Mouse (Mus musculus) hindbrain, embryonic 15.5 days (tissue): ENCODE measurements at regions not wholly inside any gene's neighbourhood (a gene's known extent, or its start where the extent isn't known, plus 50 kb on each side); places are given as distances from the start of the nearest gene placed in this dataset.
A peak's percentile ranks its signal among the peaks of the same experiment; 100 is the strongest.

ENCODE experiments used
- ATAC-seq: fragments of 200-750 bp; cut with Nextera tagmentation; 2 replicates; pipeline ENCODE4 v1.8.0; 2017; ENCODE audit warnings: low read depth, moderate number of reproducible peaks, moderate TSS enrichment; ENCODE audit not compliant: low FRiP score
- H3K27ac ChIP-seq: fragments of 300-500 bp; sonication (generic); replicated peaks from 2 replicates; pipeline ENCODE4 v1.5.1; 2015; ENCODE audit warnings: mild to moderate bottlenecking, inconsistent platforms
- H3K27me3 ChIP-seq: fragments of 300-500 bp; sonication (generic); 2 replicates; pipeline ENCODE4 v1.6.1; 2015; ENCODE audit warnings: control low read depth, inconsistent platforms
- H3K36me3 ChIP-seq: fragments of 300-500 bp; sonication (generic); 2 replicates; pipeline ENCODE4 v1.6.1; 2015; ENCODE audit warnings: control low read depth, inconsistent platforms
- H3K4me1 ChIP-seq: fragments of 300-500 bp; sonication (generic); replicated peaks from 2 replicates; pipeline ENCODE4 v1.6.1; 2015; ENCODE audit warnings: control low read depth, inconsistent platforms
- H3K4me2 ChIP-seq: fragments of 300-500 bp; sonication (generic); 2 replicates; pipeline ENCODE4 v1.6.1; 2015; ENCODE audit warnings: moderate library complexity, mild to moderate bottlenecking, inconsistent platforms
- H3K4me3 ChIP-seq: fragments of 300-500 bp; sonication (generic); 2 replicates; pipeline ENCODE4 v1.5.1; 2015; ENCODE audit warnings: mild to moderate bottlenecking, inconsistent platforms
- H3K9ac ChIP-seq: fragments of 300-500 bp; sonication (generic); 2 replicates; pipeline ENCODE4 v1.6.1; 2015; ENCODE audit warnings: inconsistent platforms
- H3K9me3 ChIP-seq: fragments of 300-500 bp; sonication (generic); 2 replicates; pipeline ENCODE4 v1.6.1; 2016; ENCODE audit warnings: control low read depth, inconsistent platforms
- WGBS: fragments of 180-500 bp; shearing (Covaris S2); methylation state at CpG from one replicate; pipeline ENCODE4 v1.1.7; 2015; 5-methylcytosine and 5-hydroxymethylcytosine counted together

GRCm38 (mm10) chr4:23567827-23568226 is 928.4 kb upstream of the Mms22l start:
- Histone ChIP-seq H3K4me3 (no peak overlapping the region), H3K4me1 (no peaks in the 10 kb centered on the region), H3K9me3 (no peaks in the 10 kb centered on the region; the same call in 1 of the 2 replicates), H3K4me2 (no peak overlapping the region), H3K27me3 (no peaks in the 10 kb centered on the region), H3K36me3 (no peaks in the 10 kb centered on the region), H3K27ac (no peak overlapping the region), H3K9ac (no peak overlapping the region)
- WGBS, result 37% methylated on average over 1 of the region's 1 CpGs
- no peak for ATAC-seq

- Histone ChIP-seq H3K4me1 (no peaks in the 10 kb centered on the region), H3K4me3 (no peak overlapping the region), H3K9me3 (no peaks in the 10 kb centered on the region), H3K9ac (no peak overlapping the region), H3K36me3 (no peaks in the 10 kb centered on the region), H3K4me2 (no peak overlapping the region), H3K27ac (no peak overlapping the region), H3K27me3 (no peaks in the 10 kb centered on the region)
- ATAC-seq, result no peak
These were observed 923.2 kb upstream of the Mms22l start for GRCm38 (mm10) chr4:23573013-23573412.

GRCm38 (mm10) chr4:23587412-23587811 is 908.8 kb upstream of the Mms22l start:
- 83% methylated on average over 2 of the region's 2 CpGs for WGBS

GRCm38 (mm10) chr4:23590883-23591282 is 905.4 kb upstream of the Mms22l start:
- Histone ChIP-seq H3K27me3 (no peaks in the 10 kb centered on the region), H3K4me3 (no peak overlapping the region), H3K4me2 (no peak overlapping the region), H3K36me3 (no peaks in the 10 kb centered on the region), H3K4me1 (no peaks in the 10 kb centered on the region), H3K27ac (no peak overlapping the region), H3K9me3 (no peaks in the 10 kb centered on the region), H3K9ac (no peak overlapping the region)
- WGBS, result 19% methylated on average over 3 of the region's 3 CpGs
- ATAC-seq, result no peak

More at GRCm38 (mm10) chr4:23587412-23587811, 908.8 kb upstream of the Mms22l start:
- no peak overlapping the region for H3K4me3 ChIP-seq
- no peak overlapping the region for H3K4me2 ChIP-seq
- H3K9ac ChIP-seq, result no peak overlapping the region
- no peaks in the 10 kb centered on the region for H3K36me3 ChIP-seq
- no peak overlapping the region for H3K27ac ChIP-seq
- H3K27me3 ChIP-seq, result no peaks in the 10 kb centered on the region
- H3K9me3 ChIP-seq, result no peaks in the 10 kb centered on the region
- no peak for ATAC-seq
- no peaks in the 10 kb centered on the region for H3K4me1 ChIP-seq

- H3K27me3 ChIP-seq, result no peaks in the 10 kb centered on the region
- no peak overlapping the region for H3K27ac ChIP-seq
- ATAC-seq, result no peak
- H3K4me1 ChIP-seq, result no peaks in the 10 kb centered on the region
- WGBS, result 69% methylated on average over 2 of the region's 2 CpGs
- no peak overlapping the region for H3K9ac ChIP-seq
- H3K4me2 ChIP-seq, result no peak overlapping the region
- H3K4me3 ChIP-seq, result no peak overlapping the region
- H3K36me3 ChIP-seq, result no peaks in the 10 kb centered on the region
- H3K9me3 ChIP-seq, result no peaks in the 10 kb centered on the region
These were observed 904.7 kb upstream of the Mms22l start for GRCm38 (mm10) chr4:23591593-23591992.

GRCm38 (mm10) chr4:23600070-23600469 is 896.2 kb upstream of the Mms22l start:
- WGBS, result 81% methylated on average over 2 of the region's 2 CpGs
- Histone ChIP-seq H3K4me1 (peaks cover 18% of the 10 kb centered on the region), H3K9me3 (no peaks in the 10 kb centered on the region), H3K4me2 (no peak overlapping the region), H3K36me3 (no peaks in the 10 kb centered on the region), H3K4me3 (no peak overlapping the region), H3K27me3 (no peaks in the 10 kb centered on the region), H3K27ac (no peak overlapping the region), H3K9ac (no peak overlapping the region)
- ATAC-seq, result no peak

GRCm38 (mm10) chr4:23601426-23602293 is 894.6 kb upstream of the Mms22l start:
- Histone ChIP-seq H3K36me3 (no peaks in the 10 kb centered on the region), H3K9ac (peak overlapping the region; percentile 36), H3K27me3 (no peaks in the 10 kb centered on the region), H3K9me3 (no peaks in the 10 kb centered on the region), H3K27ac (peak overlapping the region; percentile 77), H3K4me1 (peaks cover 18% of the 10 kb centered on the region), H3K4me3 (peak overlapping the region; percentile 21), H3K4me2 (peak overlapping the region; percentile 56)
- WGBS, result 7% methylated on average over 13 of the region's 13 CpGs
- peak; percentile 91 for ATAC-seq

- Histone ChIP-seq H3K27me3 (no peaks in the 10 kb centered on the region), H3K27ac (peak overlapping the region; percentile 77), H3K9me3 (no peaks in the 10 kb centered on the region), H3K4me2 (peak overlapping the region; percentile 56), H3K9ac (peak overlapping the region; percentile 36; the same call in 1 of the 2 replicates), H3K36me3 (no peaks in the 10 kb centered on the region), H3K4me3 (peak overlapping the region; percentile 21), H3K4me1 (peaks cover 18% of the 10 kb centered on the region)
- ATAC-seq, result peak; percentile 85
- 19% methylated on average over 9 of the region's 9 CpGs for WGBS
These were observed 893.8 kb upstream of the Mms22l start for GRCm38 (mm10) chr4:23602294-23602932.

- Histone ChIP-seq H3K27me3 (no peaks in the 10 kb centered on the region), H3K27ac (no peak overlapping the region), H3K4me1 (peaks cover 5% of the 10 kb centered on the region), H3K36me3 (no peaks in the 10 kb centered on the region), H3K4me2 (no peak overlapping the region), H3K4me3 (no peak overlapping the region), H3K9ac (no peak overlapping the region), H3K9me3 (no peaks in the 10 kb centered on the region)
- 73% methylated on average over 3 of the region's 3 CpGs for WGBS
- no peak for ATAC-seq
These were observed 888.9 kb upstream of the Mms22l start for GRCm38 (mm10) chr4:23607348-23607747.

- no peak overlapping the region for H3K27ac ChIP-seq
- H3K9ac ChIP-seq, result no peak overlapping the region
- H3K4me1 ChIP-seq, result no peaks in the 10 kb centered on the region
- H3K36me3 ChIP-seq, result no peaks in the 10 kb centered on the region
- H3K4me3 ChIP-seq, result no peak overlapping the region
- no peaks in the 10 kb centered on the region for H3K27me3 ChIP-seq
- H3K4me2 ChIP-seq, result no peak overlapping the region
- no peak for ATAC-seq
- H3K9me3 ChIP-seq, result no peaks in the 10 kb centered on the region
These were observed 875.0 kb upstream of the Mms22l start for GRCm38 (mm10) chr4:23621208-23621607.

GRCm38 (mm10) chr4:23622231-23622630 is 874.0 kb upstream of the Mms22l start:
- no peak for ATAC-seq
- Histone ChIP-seq H3K4me1 (no peaks in the 10 kb centered on the region), H3K9ac (no peak overlapping the region), H3K4me2 (no peak overlapping the region), H3K36me3 (no peaks in the 10 kb centered on the region), H3K27me3 (no peaks in the 10 kb centered on the region), H3K27ac (no peak overlapping the region), H3K4me3 (no peak overlapping the region), H3K9me3 (no peaks in the 10 kb centered on the region)

- Histone ChIP-seq H3K36me3 (no peaks in the 10 kb centered on the region), H3K27ac (peak overlapping the region; percentile 70), H3K9ac (no peak overlapping the region), H3K27me3 (no peaks in the 10 kb centered on the region), H3K4me1 (peaks cover 12% of the 10 kb centered on the region), H3K9me3 (no peaks in the 10 kb centered on the region), H3K4me2 (peak overlapping the region; percentile 41), H3K4me3 (no peak overlapping the region)
- peak; percentile 86 for ATAC-seq
- WGBS, result 18% methylated on average over 9 of the region's 9 CpGs
These were observed 859.9 kb upstream of the Mms22l start for GRCm38 (mm10) chr4:23636231-23636928.
